Mouse (Mus musculus): Measurements from ENCODE around the gene Epb42. TPM values are rescaled to one million over a fixed set of nuclear protein-coding genes. Genes with fewer than 3 reads are reported as not detected.

The Epb42 gene
- 0.70 and 0.73 TPM in 2 replicates for polyA plus RNA-seq (2012)

DNA sequence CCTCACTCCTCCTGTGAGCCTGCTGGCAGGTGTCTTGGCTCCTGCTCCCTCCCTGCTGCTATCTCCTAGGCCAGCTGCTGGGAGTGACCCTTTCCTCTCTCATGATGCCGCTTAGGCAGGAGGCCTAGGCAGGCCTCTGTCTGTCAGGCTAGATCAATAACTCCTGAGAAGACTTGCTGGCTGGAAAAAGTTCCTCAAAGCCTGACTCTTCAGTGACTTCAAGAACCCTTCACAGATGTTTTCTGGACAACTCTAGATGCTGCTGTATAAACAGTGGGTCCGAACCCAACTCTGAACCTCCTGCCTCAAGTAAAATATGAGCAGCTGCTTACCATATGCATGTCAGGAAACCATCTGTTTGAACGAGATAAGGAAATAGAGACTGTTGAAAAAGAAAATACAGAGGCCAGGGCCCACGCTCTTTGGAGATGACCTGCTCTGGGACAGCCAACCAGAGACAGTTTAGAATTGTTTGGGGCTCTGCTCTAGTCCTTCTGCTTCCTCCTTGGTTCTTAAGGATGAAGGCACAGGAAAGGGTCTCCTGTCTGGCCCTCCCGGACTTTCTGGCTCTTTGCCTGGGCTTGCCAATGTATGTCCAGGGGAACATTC, at the start of gene Epb42:
Gene Epb42, minus strand, starts transcription at position 340 of the 609 bp plus-strand sequence.
- TF ChIP-seq GATA1 (IDR thresholded peaks at IDR 0.05; ENCODE audit: low read length), result no peak

DNA sequence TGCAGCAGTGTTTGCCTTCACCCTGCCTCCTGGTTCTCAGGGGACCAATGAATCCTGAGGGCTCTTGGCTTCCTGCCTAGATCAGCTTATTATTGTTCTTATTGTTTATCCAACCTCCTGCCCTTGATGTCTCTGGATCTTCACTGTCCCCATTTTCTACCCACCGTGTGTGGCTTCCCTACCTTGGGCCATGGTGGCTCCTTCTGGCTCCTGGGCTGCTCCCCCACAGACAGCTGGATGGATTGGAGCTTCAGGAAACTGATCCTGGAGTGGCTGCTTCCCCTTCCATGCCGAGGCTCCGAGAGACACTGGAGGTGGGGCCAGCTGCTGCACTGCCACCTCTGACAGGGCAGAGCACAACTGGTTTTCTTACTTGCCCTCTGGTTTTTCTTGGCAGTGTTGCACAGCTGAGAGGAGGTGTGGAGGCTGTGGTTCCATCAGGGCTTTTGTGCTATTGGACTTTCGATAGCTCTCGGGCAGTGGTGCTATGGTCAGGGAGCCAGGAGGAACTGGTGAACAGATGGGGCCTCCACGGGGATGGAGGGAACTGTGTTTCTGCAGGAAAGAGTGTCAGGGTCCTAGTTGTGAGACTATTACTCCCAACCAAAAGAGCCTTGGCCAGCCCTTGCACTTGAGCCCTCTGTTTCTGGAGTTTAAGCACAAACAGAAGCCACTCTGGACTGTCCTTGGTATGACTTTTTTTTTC, 48.8 kb upstream of the Epb42 start, which contains the start of gene Tgm5:
Gene Tgm5, minus strand, starts transcription at position 362 of the 706 bp plus-strand sequence.
- TF ChIP-seq GATA1 (IDR thresholded peaks at IDR 0.05; ENCODE audit: low read length), result no peak

GRCm38 (mm10) chr2:121082626-121083025, 45.8 kb upstream of the Epb42 start:
- TF ChIP-seq GATA1 (IDR thresholded peaks at IDR 0.05; ENCODE audit: low read length), result no peak

DNA sequence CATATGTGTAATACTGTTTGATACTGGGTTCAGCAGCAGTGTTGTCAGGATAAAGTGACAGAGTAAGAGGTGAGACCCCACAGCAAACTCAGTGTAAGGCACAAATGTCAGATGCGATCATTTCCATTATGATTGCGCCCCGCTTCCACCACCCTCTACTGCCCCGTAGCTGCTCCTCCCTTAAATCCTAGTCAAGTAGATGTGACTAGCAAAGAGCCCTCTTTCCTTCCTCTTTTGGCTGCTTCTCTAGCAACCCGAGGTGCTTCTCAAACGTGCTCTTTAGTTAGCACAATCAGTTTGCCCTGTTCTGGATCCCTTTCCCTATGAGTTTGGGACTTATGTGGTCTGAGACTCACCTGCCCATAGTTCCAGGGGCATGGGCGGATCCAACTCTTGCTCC, 37.9 kb upstream of the Epb42 start:
- no peak for TF ChIP-seq GATA1 (IDR thresholded peaks at IDR 0.05; ENCODE audit: low read length)

- no peak for TF ChIP-seq GATA1 (IDR thresholded peaks at IDR 0.05; ENCODE audit: low read length)
Observed at GRCm38 (mm10) chr2:121071871-121072270, 35.0 kb upstream of the Epb42 start.

DNA sequence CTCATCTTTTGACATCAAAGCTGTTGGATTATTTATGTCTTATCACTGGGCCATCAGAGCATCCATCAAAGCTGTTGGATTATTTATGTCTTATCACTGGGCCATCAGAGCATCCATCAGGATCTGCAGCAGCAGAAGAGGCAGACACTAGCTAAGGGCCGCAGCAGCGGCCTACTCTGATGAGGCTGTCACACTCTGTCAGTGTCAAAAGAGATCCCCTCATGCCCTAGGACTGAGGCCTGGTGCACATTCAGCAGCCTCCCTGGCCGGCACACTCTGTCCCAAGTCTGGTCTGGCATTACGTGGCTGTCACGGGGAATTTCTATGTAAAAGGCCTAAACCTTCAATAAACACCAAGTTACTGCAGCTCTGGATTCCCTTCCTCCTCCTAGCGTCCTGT, 32.6 kb upstream of the Epb42 start:
- TF ChIP-seq GATA1 (IDR thresholded peaks at IDR 0.05; ENCODE audit: low read length), result no peak

GRCm38 (mm10) chr2:121067116-121067515, 30.2 kb upstream of the Epb42 start:
- TF ChIP-seq GATA1 (IDR thresholded peaks at IDR 0.05; ENCODE audit: low read length), result no peak

- TF ChIP-seq GATA1 (IDR thresholded peaks at IDR 0.05; ENCODE audit: low read length), result no peak
Observed at GRCm38 (mm10) chr2:121061315-121061714, 24.4 kb upstream of the Epb42 start.

- peak; percentile 59 for TF ChIP-seq GATA1 (IDR thresholded peaks at IDR 0.05; ENCODE audit: low read length)
Observed at GRCm38 (mm10) chr2:121057997-121058396, 21.1 kb upstream of the Epb42 start.

GRCm38 (mm10) chr2:121055915-121056314, 19.0 kb upstream of the Epb42 start:
- no peak for TF ChIP-seq GATA1 (IDR thresholded peaks at IDR 0.05; ENCODE audit: low read length)

GRCm38 (mm10) chr2:121054060-121054459, 17.2 kb upstream of the Epb42 start:
- peak; percentile 30 for TF ChIP-seq GATA1 (IDR thresholded peaks at IDR 0.05; ENCODE audit: low read length)

- no peak for TF ChIP-seq GATA1 (IDR thresholded peaks at IDR 0.05; ENCODE audit: low read length)
Observed at GRCm38 (mm10) chr2:121052176-121052575, 15.3 kb upstream of the Epb42 start.

DNA sequence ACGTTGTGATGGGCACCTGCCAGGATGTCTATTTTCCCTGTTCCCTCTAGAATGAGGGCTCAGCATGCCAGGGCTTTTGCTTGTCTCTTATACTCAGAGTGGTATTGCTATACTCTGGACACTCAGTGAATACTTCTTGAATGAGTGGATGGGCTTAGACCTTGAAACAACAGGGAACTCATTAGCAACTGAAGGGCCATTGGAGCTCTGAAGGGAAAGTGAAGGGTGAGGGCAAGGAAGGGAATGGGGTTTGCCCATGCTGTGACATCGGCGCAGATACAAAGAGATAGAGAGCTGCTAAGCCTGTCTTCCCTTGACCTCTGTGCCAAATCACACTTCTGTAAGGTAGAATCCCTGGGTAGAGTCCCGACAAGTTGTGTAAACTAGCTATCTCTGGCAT, 8.8 kb upstream of the Epb42 start:
- TF ChIP-seq GATA1 (IDR thresholded peaks at IDR 0.05; ENCODE audit: low read length), result no peak

- no peak for TF ChIP-seq GATA1 (IDR thresholded peaks at IDR 0.05; ENCODE audit: low read length)
Observed at GRCm38 (mm10) chr2:121041098-121041497, 4.2 kb upstream of the Epb42 start.

- no peak for TF ChIP-seq GATA1 (IDR thresholded peaks at IDR 0.05; ENCODE audit: low read length)
Observed at GRCm38 (mm10) chr2:121039382-121039781, 2.5 kb upstream of the Epb42 start.

DNA sequence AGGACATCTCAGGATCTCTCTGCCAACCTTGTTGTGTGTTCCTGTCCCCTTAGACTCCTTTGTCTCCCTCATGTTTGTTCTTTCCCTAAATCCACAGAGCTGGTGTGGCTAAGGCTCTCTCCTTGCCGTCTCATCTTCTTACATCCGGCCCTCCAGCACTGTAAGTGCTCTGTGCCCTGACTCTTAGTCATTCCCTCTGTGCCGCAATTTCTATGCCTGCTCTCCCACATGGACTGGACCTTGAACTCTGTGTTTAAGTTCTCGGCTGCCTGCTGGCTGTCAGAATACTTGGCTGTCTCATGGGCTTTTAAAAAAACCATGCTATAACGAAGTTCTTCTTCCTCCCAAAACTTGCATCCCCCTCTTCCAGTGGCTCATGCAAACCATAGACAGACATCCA, 14.0 kb downstream of the Epb42 start:
- TF ChIP-seq GATA1 (IDR thresholded peaks at IDR 0.05; ENCODE audit: low read length), result no peak

DNA sequence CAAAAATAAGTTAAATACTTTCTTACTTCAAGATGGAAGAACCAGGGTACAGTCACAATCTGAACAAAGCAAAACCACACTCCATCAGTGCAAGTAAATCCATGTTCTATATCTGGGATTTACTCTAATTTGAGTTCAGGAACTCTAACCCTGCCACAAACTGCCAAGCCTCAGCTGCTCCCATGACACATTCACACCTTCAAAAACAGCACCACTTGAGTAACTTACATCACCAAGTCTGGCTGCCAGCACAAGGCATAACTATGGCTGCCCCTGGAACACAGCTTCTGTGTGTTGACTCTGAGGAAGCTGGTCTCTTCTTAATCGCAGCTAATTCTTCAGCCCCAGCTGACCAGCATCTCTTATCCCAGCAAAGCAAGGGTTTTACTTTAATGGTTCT, 19.7 kb downstream of the Epb42 start:
- no peak for TF ChIP-seq GATA1 (IDR thresholded peaks at IDR 0.05; ENCODE audit: low read length)

Data from G1E-ER4 (cell line).